Mouse (Mus musculus): ENCODE results near the gene Efl1.

DNA sequence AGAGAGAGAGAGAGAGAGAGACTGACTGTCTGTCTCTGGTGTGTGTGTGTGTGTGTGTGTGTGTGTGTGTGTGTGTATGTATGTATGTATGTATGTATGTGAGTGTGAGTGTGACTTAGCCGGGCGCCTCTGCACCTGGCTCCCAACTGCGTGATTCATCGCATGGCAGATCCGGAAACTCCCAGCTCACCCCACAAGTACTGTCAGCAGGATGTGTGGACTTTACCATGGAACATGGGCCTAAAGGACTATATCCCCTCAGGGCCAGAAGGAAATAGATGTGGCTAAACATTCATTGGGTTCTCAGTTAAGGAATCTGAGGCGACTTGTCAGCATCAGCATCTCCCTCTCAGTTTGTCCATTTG, 649 bp downstream of the Efl1 start:
- no peak for TF ChIP-seq CTCF (IDR thresholded peaks at IDR 0.05; ENCODE audit: borderline replicate concordance, insufficient read depth, low read depth, low read length)
- TF ChIP-seq POLR2A (IDR thresholded peaks at IDR 0.05; ENCODE audit: borderline replicate concordance, insufficient read depth, low read length): no peak
